Mouse (Mus musculus) effector memory CD4-positive, alpha-beta T cell, adult 5 months (primary cell): ENCODE data around the gene Kdm5d. TPM values are rescaled to one million over a fixed set of nuclear protein-coding genes. Genes with fewer than 3 reads are reported as not detected.

ENCODE experiments used
- polyA plus RNA-seq: library from polyadenylated mRNA; unstranded; fragments of 100-300 nt; shearing (Covaris generic); gene quantifications from one replicate; pipeline ENCODE4 v1.2.1, GENCODE M21; 2017

Gene Kdm5d
- polyA plus RNA-seq: 27.4 TPM

GRCm38 (mm10) chrY:897393-898227 is at the start of gene Kdm5d:
Gene Kdm5d, plus strand, starts transcription at chrY:897788.

Other genes with a start within 250 kb of the Kdm5d start
- gene Zfy1, start 100.4 kb upstream of the Kdm5d start, polyA plus RNA-seq: not detected
- not detected for gene Uba1y, start 79.1 kb upstream of the Kdm5d start, polyA plus RNA-seq
- 172 TPM for gene Eif2s3y, start 112.8 kb downstream of the Kdm5d start, polyA plus RNA-seq